Mouse (Mus musculus) adrenal gland, adult 18-20 months (tissue): ENCODE measurements at regions not wholly inside any gene's neighbourhood (a gene's known extent, or its start where the extent isn't known, plus 50 kb on each side); places are given as distances from the start of the nearest gene placed in this dataset.
"Not testable (repeated sequence)": the region's sequence is repeated elsewhere in the genome, so short reads cannot be mapped to it uniquely, and the experiment has no call there.

Experiments used
- DNase-seq, 2 experiments: peaks; one replicate each; pipeline ENCODE4 v3.0.0; 2021 to 2022; ENCODE audit warnings: low spot score in 2 of 2

- DNase-seq: no peak
Observed at GRCm38 (mm10) chr13:107552165-107552564, 492.1 kb upstream of the Smim15 start.

- not testable (repeated sequence) for DNase-seq
Observed at GRCm38 (mm10) chr13:107549995-107550394, 494.3 kb upstream of the Smim15 start.

GRCm38 (mm10) chr13:107547073-107547472, 497.2 kb upstream of the Smim15 start:
- no peak for DNase-seq

- DNase-seq: peak in 1 of 2 experiments; percentile 12
Observed at GRCm38 (mm10) chr13:107546181-107546900, 497.9 kb upstream of the Smim15 start.

- DNase-seq: no peak
Observed at GRCm38 (mm10) chr13:107541635-107541955, 502.7 kb upstream of the Smim15 start.

GRCm38 (mm10) chr13:107540784-107541634, 503.2 kb upstream of the Smim15 start:
- no peak for DNase-seq

GRCm38 (mm10) chr13:107540305-107540704, 503.9 kb upstream of the Smim15 start:
- no peak for DNase-seq

- DNase-seq: no peak
Observed at GRCm38 (mm10) chr13:107539867-107540266, 504.4 kb upstream of the Smim15 start.

- DNase-seq: no peak
Observed at GRCm38 (mm10) chr13:107539326-107539725, 504.9 kb upstream of the Smim15 start.

GRCm38 (mm10) chr13:107535213-107535612, 509.0 kb upstream of the Smim15 start:
- DNase-seq: no peak

GRCm38 (mm10) chr13:107533323-107533722, 510.9 kb upstream of the Smim15 start:
- no peak for DNase-seq

- no peak for DNase-seq
Observed at GRCm38 (mm10) chr13:107531528-107531927, 509.6 kb upstream of the Kif2a start.

GRCm38 (mm10) chr13:107531026-107531425, 509.1 kb upstream of the Kif2a start:
- no peak for DNase-seq

GRCm38 (mm10) chr13:107530392-107530791, 508.5 kb upstream of the Kif2a start:
- no peak for DNase-seq

GRCm38 (mm10) chr13:107528724-107529456, 507.0 kb upstream of the Kif2a start:
- no peak for DNase-seq

GRCm38 (mm10) chr13:107522942-107523341, 501.0 kb upstream of the Kif2a start:
- no peak for DNase-seq

- no peak for DNase-seq
Observed at GRCm38 (mm10) chr13:107514236-107514635, 492.3 kb upstream of the Kif2a start.

GRCm38 (mm10) chr13:107513274-107514146, 491.6 kb upstream of the Kif2a start:
- DNase-seq: no peak

GRCm38 (mm10) chr13:107507336-107507735, 485.4 kb upstream of the Kif2a start:
- no peak for DNase-seq

- no peak for DNase-seq
Observed at GRCm38 (mm10) chr13:107506832-107507231, 484.9 kb upstream of the Kif2a start.

- no peak for DNase-seq
Observed at GRCm38 (mm10) chr13:107505318-107505717, 483.4 kb upstream of the Kif2a start.
